Mouse (Mus musculus): ENCODE measurements around the gene Slc7a8.

DNA sequence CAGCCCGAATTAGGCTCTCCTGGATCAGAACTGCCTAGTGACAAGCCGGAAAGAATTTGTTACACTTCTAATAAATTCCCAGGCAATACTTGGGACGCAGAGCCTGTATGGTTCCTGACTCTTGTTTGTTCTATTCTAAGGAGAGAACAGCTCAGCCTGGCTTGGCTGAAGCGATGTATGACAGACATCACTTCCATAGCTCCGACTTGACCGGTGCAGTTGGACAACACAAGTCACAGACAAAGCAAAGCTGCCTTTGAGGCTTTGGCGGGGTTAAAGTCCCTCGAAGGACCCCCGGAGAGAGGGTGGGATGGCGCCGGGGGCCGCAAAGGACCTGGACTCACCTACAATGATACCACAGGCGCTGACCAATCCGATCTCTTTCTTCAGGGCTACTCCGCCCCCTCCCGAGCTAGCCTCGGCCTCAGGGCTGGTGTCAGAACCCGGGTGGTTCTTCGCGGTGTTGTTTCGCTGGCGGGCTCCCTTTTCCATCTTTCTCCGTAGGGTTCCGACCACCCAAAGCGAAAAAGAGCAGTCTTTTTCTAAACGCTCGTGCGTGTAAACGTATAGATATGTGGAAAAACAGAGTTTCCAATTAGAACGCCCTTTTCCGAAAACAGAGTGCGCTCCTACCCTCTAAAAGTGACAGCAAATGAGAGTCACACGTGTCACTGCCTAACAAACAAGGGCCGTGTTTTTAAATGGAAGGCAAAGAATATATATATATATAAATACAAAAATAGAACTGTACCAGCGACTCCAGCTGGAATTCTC is 723 bp downstream of the Slc7a8 start:
- TF ChIP-seq CTCF (IDR thresholded peaks at IDR 0.05; ENCODE audit: borderline replicate concordance, insufficient read depth, low read length) = no peak
- TF ChIP-seq POLR2A (IDR thresholded peaks at IDR 0.05; ENCODE audit: low read depth, low read length) = no peak
